Mouse (Mus musculus): ENCODE measurements around the gene Rims4.

- TF ChIP-seq CTCF (IDR thresholded peaks at IDR 0.05; ENCODE audit: borderline replicate concordance, insufficient read depth, low read length) (no peak), POLR2A (IDR thresholded peaks at IDR 0.05; ENCODE audit: low read depth, low read length) (no peak)
Measured at GRCm38 (mm10) chr2:163924531-163924930, 6.0 kb upstream of the Rims4 start.

Measured in embryonic fibroblast, embryonic 13.5 days (primary cell).